Mouse (Mus musculus): ENCODE results near the gene Serpini1. TPM values are rescaled to one million over a fixed set of nuclear protein-coding genes. Genes with fewer than 3 reads are reported as not detected.
"Not testable (repeated sequence)": the region's sequence is repeated elsewhere in the genome, so short reads cannot be mapped to it uniquely, and the experiment has no call there.

The Serpini1 gene
- polyA plus RNA-seq, 1 experiment from 2014 or later, result 20.7 TPM

DNA sequence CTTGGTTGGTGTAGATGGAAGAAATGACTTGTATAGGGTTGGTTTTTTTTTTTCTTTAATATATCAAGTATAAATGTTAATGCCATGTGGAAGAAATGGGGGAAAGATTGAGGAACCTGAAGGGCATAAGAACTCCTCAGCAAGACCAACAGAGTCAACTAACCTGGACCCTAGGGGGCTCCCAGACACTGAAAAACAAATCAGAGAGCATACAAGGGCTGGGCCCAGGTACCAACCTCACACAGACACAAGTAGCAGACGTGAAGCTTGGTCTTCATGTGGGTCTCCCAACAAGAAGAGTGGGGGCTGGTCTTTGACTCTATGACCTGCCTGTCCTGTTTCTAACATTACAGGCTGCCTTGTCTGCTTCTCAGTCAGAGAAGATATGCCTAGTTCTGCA, 82.2 kb downstream of the Serpini1 start:
- no peak for ATAC-seq (ENCODE audit: insufficient read depth, low FRiP score, low read depth)
- no peak overlapping the region for H3K9ac ChIP-seq
- no peak overlapping the region for H3K27ac ChIP-seq
- H3K4me1 ChIP-seq, result no peaks in the 10 kb centered on the region
- H3K4me3 ChIP-seq (replicated peaks), result no peak overlapping the region
- no peaks in the 10 kb centered on the region for H3K36me3 ChIP-seq
- H3K27me3 ChIP-seq (replicated peaks), result no peaks in the 10 kb centered on the region
- WGBS, result 68% methylated on average over 1 of the region's 1 CpGs
- H3K4me2 ChIP-seq, result no peak overlapping the region
- no peaks in the 10 kb centered on the region for H3K9me3 ChIP-seq

DNA sequence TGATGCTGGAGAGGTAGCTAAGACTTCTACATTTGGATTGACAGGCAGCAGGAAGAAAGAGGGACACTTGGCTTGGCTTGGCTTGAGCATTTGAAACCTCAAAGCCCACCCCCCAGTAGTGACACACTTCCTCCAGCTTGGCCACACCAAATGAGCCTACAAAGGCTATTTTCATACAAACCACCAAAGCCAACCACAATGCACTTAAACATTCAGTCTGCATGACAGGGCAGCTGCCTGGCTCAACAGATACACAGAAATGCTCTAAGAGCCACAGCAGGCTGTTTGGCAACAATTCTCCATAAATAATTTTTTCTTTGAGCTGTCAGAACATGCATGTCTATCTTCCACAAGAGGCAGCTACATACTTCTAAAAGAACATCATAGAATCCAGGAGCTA, 90.2 kb downstream of the Serpini1 start:
- Histone ChIP-seq H3K4me1 (no peaks in the 10 kb centered on the region), H3K4me2 (no peak overlapping the region), H3K27me3 (replicated peaks) (no peaks in the 10 kb centered on the region), H3K27ac (no peak overlapping the region), H3K36me3 (no peaks in the 10 kb centered on the region), H3K9ac (no peak overlapping the region), H3K9me3 (no peaks in the 10 kb centered on the region), H3K4me3 (replicated peaks) (no peak overlapping the region)
- ATAC-seq (ENCODE audit: insufficient read depth, low FRiP score, low read depth), result no peak

DNA sequence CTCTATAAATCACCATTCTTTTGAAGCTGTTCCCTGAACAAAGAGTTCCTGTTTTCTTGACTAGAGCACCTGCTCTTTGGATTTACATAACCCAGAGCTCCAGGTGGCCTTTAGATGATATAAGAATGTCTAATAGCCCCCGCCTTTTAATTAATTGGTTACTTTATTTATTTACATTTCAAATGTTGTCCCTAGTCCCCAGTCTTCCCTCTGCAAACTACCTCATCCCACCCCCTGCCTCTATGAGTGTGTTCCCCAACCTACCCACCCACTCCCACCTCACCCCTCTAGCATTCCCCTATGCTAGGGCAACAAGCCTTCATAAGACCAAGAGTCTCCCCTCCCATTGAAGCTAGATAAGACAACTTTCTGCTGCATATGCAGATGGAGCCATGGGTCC, 90.9 kb downstream of the Serpini1 start:
- Histone ChIP-seq H3K27me3 (replicated peaks) (no peaks in the 10 kb centered on the region), H3K4me2 (no peak overlapping the region), H3K9ac (no peak overlapping the region), H3K9me3 (no peaks in the 10 kb centered on the region), H3K4me3 (replicated peaks) (no peak overlapping the region), H3K27ac (no peak overlapping the region), H3K36me3 (no peaks in the 10 kb centered on the region), H3K4me1 (no peaks in the 10 kb centered on the region)
- ATAC-seq (ENCODE audit: insufficient read depth, low FRiP score, low read depth), result no peak
- WGBS, result 69% methylated on average over 1 of the region's 1 CpGs

DNA sequence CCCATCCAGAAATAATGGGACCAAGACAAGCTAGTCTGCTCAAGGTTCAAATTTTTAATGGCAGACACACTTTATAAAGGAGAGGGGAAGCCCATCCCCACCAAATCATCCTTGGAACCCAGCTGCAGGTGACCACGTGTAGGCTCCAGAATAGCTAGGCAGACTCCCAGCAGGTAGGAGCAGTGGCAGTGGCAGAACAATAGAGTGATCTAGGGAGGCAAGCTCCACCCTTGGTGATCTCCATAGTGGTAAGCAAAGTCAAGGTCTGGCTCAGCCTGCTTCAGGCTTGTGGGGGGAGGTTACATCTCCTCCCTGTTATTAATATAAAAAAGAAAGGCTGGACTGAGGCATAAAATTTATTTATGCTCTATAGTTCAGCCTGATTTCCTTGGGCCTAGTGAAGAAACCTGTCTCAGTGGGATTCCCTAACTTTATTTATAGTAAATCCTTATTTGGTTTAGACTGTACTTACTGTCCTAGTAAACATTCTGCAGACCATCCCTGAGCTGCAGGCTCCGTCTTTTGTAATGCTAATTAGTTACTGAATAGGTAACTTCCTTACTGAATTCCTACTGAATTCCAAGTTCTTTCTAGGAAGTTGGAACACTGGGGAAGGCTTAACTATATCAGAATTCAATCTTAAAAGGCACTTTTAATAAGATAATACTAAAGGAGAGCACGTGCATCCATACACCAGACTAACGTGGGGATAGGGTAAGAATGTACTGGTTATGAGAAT, 93.2 kb downstream of the Serpini1 start:
- not testable (repeated sequence) for H3K27me3 ChIP-seq (replicated peaks); H3K4me3 ChIP-seq (replicated peaks); H3K9me3 ChIP-seq; H3K4me1 ChIP-seq; H3K27ac ChIP-seq; ATAC-seq (ENCODE audit: insufficient read depth, low FRiP score, low read depth); H3K9ac ChIP-seq; H3K4me2 ChIP-seq; H3K36me3 ChIP-seq
- WGBS, result 60% methylated on average over 4 of the region's 4 CpGs

GRCm38 (mm10) chr3:75651603-75652115, 94.3 kb downstream of the Serpini1 start:
- no peak overlapping the region for H3K27ac ChIP-seq
- no peaks in the 10 kb centered on the region for H3K4me1 ChIP-seq
- H3K9me3 ChIP-seq, result no peaks in the 10 kb centered on the region
- H3K9ac ChIP-seq, result no peak overlapping the region
- no peak overlapping the region for H3K4me3 ChIP-seq (replicated peaks)
- no peak for ATAC-seq (ENCODE audit: insufficient read depth, low FRiP score, low read depth)
- H3K4me2 ChIP-seq, result no peak overlapping the region
- WGBS, result 79% methylated on average over 2 of the region's 2 CpGs
- no peaks in the 10 kb centered on the region for H3K36me3 ChIP-seq
- no peaks in the 10 kb centered on the region for H3K27me3 ChIP-seq (replicated peaks)

GRCm38 (mm10) chr3:75653901-75654300, 96.6 kb downstream of the Serpini1 start:
- H3K4me1 ChIP-seq; ATAC-seq (ENCODE audit: insufficient read depth, low FRiP score, low read depth); H3K4me3 ChIP-seq (replicated peaks); H3K9ac ChIP-seq; H3K36me3 ChIP-seq; H3K27me3 ChIP-seq (replicated peaks); H3K27ac ChIP-seq; H3K9me3 ChIP-seq; H3K4me2 ChIP-seq: not testable (repeated sequence)
- 67% methylated on average over 4 of the region's 4 CpGs for WGBS

DNA sequence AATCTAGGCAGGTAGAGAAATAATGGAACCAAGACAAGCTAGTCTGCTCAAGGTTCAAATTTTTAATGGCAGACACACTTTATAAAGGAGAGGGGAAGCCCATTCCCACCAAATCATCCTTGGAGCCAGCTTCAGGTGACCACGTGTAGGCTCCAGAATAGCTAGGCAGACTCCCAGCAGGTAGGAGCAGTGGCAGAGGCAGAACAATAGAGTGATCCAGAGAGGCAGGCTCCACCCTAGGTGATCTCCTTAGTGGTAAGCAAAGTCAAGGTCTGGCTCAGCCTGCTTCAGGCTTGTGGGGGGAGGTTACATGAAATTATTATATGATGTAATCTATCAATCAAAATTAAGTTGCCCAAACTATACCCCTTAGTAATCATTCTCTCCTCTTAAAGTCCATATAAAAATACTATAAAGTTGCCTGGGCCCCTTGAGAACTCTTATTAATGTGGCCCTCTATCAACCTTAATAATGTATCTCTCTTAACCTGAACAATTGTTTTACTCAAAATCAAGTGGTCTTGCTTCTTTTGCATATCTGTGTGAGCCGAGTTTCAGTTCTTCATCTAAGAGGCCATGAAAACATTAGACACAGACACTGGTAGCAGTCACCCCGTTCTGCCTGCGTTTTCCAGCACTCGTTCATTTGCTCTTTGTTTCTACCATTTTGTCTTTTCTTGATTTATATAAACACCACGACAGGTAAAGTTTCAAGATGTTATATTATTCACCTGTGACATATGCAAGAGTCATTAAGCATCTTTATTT, 98.4 kb downstream of the Serpini1 start:
- H3K9ac ChIP-seq, result no peak overlapping the region
- H3K27me3 ChIP-seq (replicated peaks), result no peaks in the 10 kb centered on the region
- no peaks in the 10 kb centered on the region for H3K9me3 ChIP-seq
- no peaks in the 10 kb centered on the region for H3K4me1 ChIP-seq
- no peak overlapping the region for H3K4me3 ChIP-seq (replicated peaks)
- no peak overlapping the region for H3K27ac ChIP-seq
- ATAC-seq (ENCODE audit: insufficient read depth, low FRiP score, low read depth), result no peak
- H3K4me2 ChIP-seq, result no peak overlapping the region
- H3K36me3 ChIP-seq, result no peaks in the 10 kb centered on the region
- WGBS, result 69% methylated on average over 6 of the region's 6 CpGs

GRCm38 (mm10) chr3:75666962-75667361, 109.6 kb downstream of the Serpini1 start:
- no peaks in the 10 kb centered on the region for H3K27me3 ChIP-seq (replicated peaks)
- no peak overlapping the region for H3K27ac ChIP-seq
- H3K4me1 ChIP-seq, result no peaks in the 10 kb centered on the region
- no peak overlapping the region for H3K4me3 ChIP-seq (replicated peaks)
- H3K4me2 ChIP-seq, result no peak overlapping the region
- H3K9me3 ChIP-seq, result no peaks in the 10 kb centered on the region
- no peak overlapping the region for H3K9ac ChIP-seq
- no peak for ATAC-seq (ENCODE audit: insufficient read depth, low FRiP score, low read depth)
- H3K36me3 ChIP-seq, result no peaks in the 10 kb centered on the region
- 57% methylated on average over 3 of the region's 3 CpGs for WGBS

GRCm38 (mm10) chr3:75670425-75670824, 113.1 kb downstream of the Serpini1 start:
- Histone ChIP-seq H3K9me3 (no peaks in the 10 kb centered on the region), H3K4me3 (replicated peaks) (no peak overlapping the region), H3K27me3 (replicated peaks) (no peaks in the 10 kb centered on the region), H3K27ac (no peak overlapping the region), H3K9ac (no peak overlapping the region), H3K4me2 (no peak overlapping the region), H3K4me1 (no peaks in the 10 kb centered on the region), H3K36me3 (no peaks in the 10 kb centered on the region)
- no peak for ATAC-seq (ENCODE audit: insufficient read depth, low FRiP score, low read depth)
- WGBS, result 53% methylated on average over 1 of the region's 1 CpGs

GRCm38 (mm10) chr3:75682881-75683280, 125.5 kb downstream of the Serpini1 start:
- no peak overlapping the region for H3K4me3 ChIP-seq (replicated peaks)
- no peaks in the 10 kb centered on the region for H3K9me3 ChIP-seq
- H3K27ac ChIP-seq, result no peak overlapping the region
- no peak for ATAC-seq (ENCODE audit: insufficient read depth, low FRiP score, low read depth)
- no peak overlapping the region for H3K4me2 ChIP-seq
- no peaks in the 10 kb centered on the region for H3K4me1 ChIP-seq
- no peaks in the 10 kb centered on the region for H3K27me3 ChIP-seq (replicated peaks)
- no peaks in the 10 kb centered on the region for H3K36me3 ChIP-seq
- no peak overlapping the region for H3K9ac ChIP-seq

GRCm38 (mm10) chr3:75686775-75687174, 129.4 kb downstream of the Serpini1 start:
- no peak for ATAC-seq (ENCODE audit: insufficient read depth, low FRiP score, low read depth)
- WGBS, result 62% methylated on average over 2 of the region's 2 CpGs

DNA sequence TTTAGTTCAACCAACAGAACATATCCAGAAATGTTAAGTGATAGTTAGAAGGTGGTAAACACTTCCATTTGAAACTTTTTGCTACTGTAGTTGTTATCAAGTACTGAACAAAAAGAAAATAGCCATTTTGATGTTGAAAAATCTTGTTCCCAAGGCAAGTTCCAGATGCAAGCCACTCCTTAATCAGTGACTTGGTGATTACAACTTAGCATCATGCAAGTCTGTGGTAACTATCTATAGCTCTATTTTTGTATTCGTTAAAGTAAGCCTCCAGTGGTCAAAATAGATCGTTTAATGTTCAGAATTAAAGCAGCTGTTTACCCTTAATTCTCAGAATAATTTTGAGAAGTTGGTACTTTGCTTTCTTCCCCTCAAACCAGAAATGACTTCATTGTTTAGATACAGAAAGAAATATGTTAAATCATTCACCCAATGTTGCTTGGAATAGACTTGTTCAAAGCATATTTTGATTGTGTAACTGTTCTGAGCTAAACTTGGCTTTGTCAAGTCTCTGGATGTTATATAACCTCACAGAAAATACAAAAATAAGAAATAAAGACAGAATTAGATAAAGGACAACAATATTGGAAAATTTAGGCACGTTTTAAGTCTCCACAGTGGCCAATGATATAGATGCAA, 130.0 kb downstream of the Serpini1 start:
- Histone ChIP-seq H3K4me2 (no peak overlapping the region), H3K27me3 (replicated peaks) (no peaks in the 10 kb centered on the region), H3K4me1 (no peaks in the 10 kb centered on the region), H3K4me3 (replicated peaks) (no peak overlapping the region), H3K9me3 (no peaks in the 10 kb centered on the region), H3K36me3 (no peaks in the 10 kb centered on the region), H3K9ac (no peak overlapping the region), H3K27ac (no peak overlapping the region)
- no peak for ATAC-seq (ENCODE audit: insufficient read depth, low FRiP score, low read depth)
- WGBS, result 70% methylated on average over 3 of the region's 3 CpGs

More at GRCm38 (mm10) chr3:75686775-75687174, 129.4 kb downstream of the Serpini1 start:
- Histone ChIP-seq H3K27me3 (replicated peaks) (no peaks in the 10 kb centered on the region), H3K36me3 (no peaks in the 10 kb centered on the region), H3K4me3 (replicated peaks) (no peak overlapping the region), H3K4me2 (no peak overlapping the region), H3K4me1 (no peaks in the 10 kb centered on the region), H3K9ac (no peak overlapping the region), H3K27ac (no peak overlapping the region), H3K9me3 (no peaks in the 10 kb centered on the region)
